Mouse (Mus musculus): ENCODE data around the gene Gm10647.

DNA sequence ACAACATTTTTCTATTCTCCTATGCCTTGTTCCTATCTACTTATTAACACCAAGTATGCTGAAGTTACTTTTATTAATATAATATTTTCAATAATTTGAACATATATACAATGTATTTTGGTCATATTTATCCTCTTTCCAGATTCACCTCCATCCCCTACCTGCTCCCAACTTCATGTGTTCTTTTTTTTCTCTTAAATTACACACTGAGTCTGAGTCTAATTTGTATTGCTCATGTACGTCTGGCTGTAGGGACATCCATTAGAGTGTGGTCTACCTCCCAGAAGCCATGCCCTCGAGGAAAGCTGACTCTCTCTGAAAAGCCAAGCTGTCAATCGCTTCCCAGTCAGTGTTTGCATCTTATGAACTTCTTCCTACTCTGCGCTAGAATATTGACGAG is at the start of gene Gm10647:
- no peak for TF ChIP-seq CTCF (IDR thresholded peaks at IDR 0.05; ENCODE audit: extremely low read depth, insufficient read depth, insufficient read length, insufficient replicate concordance)
- TF ChIP-seq POLR2A (IDR thresholded peaks at IDR 0.05; ENCODE audit: low read depth, low read length), result no peak
